Mouse (Mus musculus) hindbrain, postnatal 0 days (tissue): ENCODE measurements around the gene Denr. TPM values are rescaled to one million over a fixed set of nuclear protein-coding genes. Genes with fewer than 3 reads are reported as not detected.
A peak's percentile ranks its signal among the peaks of the same experiment; 100 is the strongest.

ENCODE experiments used
- ATAC-seq: fragments of 200-750 bp; cut with Nextera tagmentation; 2 replicates; pipeline ENCODE4 v1.8.0; 2017; ENCODE audit warnings: mild to moderate bottlenecking, moderate TSS enrichment, moderate library complexity
- DNase-seq: peaks from one replicate; pipeline ENCODE4 v3.0.0-alpha.2; 2015; ENCODE audit warnings: low spot score
- H3K27ac ChIP-seq: fragments of 300-500 bp; sonication (generic); 2 replicates; pipeline ENCODE4 v1.5.1; 2014; ENCODE audit warnings: mild to moderate bottlenecking
- H3K27me3 ChIP-seq: fragments of 300-500 bp; sonication (generic); 2 replicates; pipeline ENCODE4 v1.6.1; 2014; ENCODE audit warnings: low read length, mixed read lengths; ENCODE audit not compliant: insufficient read depth
- H3K36me3 ChIP-seq: fragments of 300-500 bp; sonication (generic); 2 replicates; pipeline ENCODE4 v1.6.1; 2014; ENCODE audit warnings: low read length, mixed read lengths; ENCODE audit not compliant: insufficient read depth
- H3K4me1 ChIP-seq: fragments of 300-500 bp; sonication (generic); 2 replicates; pipeline ENCODE4 v1.6.1; 2014; ENCODE audit warnings: antibody characterized with exemption, low read length, mixed read lengths; ENCODE audit not compliant: insufficient read depth
- H3K4me2 ChIP-seq: fragments of 300-500 bp; sonication (generic); 2 replicates; pipeline ENCODE4 v1.6.1; 2014; ENCODE audit warnings: low read depth, mild to moderate bottlenecking, low read length, moderate library complexity, mixed read lengths
- H3K4me3 ChIP-seq: fragments of 300-500 bp; sonication (generic); 2 replicates; pipeline ENCODE4 v1.5.1; 2014; ENCODE audit warnings: low read length
- H3K9ac ChIP-seq: fragments of 300-500 bp; sonication (generic); replicated peaks from 2 replicates; pipeline ENCODE4 v1.6.1; 2014; ENCODE audit warnings: mild to moderate bottlenecking, low read length, moderate library complexity, mixed read lengths
- H3K9me3 ChIP-seq: fragments of 300-500 bp; sonication (generic); 2 replicates; pipeline ENCODE4 v1.6.1; 2016; ENCODE audit warnings: low read length, mixed read lengths
- CTCF ChIP-seq: IDR thresholded peaks from 2 replicates; pipeline ENCODE4 v1.5.1; 2016; ENCODE audit warnings: antibody characterized with exemption, control low read depth, low read depth
- WGBS: fragments of 180-500 bp; shearing (Covaris S2); extraction: QIAGEN DNeasy Blood & Tissue Kit; methylation state at CpG from one replicate; pipeline ENCODE4 v1.1.7; 2014; 5-methylcytosine and 5-hydroxymethylcytosine counted together
- polyA plus RNA-seq: library from polyadenylated mRNA; unstranded; fragments of >200 nt; fragmentation: Nextera tagmentation; extraction: Ambion mirVana; gene quantifications from 2 replicates; pipeline ENCODE4 v1.2.1, GENCODE M21; 2015
- total RNA-seq: library from RNA; depleted of rRNA; stranded (reverse); fragments of >200 nt; gene quantifications from 2 replicates; pipeline ENCODE4 v1.2.3, GENCODE M21; 2014

Gene Denr
- total and polyA plus RNA-seq, 2 experiments from 2014 or later = 12.7 to 123 TPM

DNA sequence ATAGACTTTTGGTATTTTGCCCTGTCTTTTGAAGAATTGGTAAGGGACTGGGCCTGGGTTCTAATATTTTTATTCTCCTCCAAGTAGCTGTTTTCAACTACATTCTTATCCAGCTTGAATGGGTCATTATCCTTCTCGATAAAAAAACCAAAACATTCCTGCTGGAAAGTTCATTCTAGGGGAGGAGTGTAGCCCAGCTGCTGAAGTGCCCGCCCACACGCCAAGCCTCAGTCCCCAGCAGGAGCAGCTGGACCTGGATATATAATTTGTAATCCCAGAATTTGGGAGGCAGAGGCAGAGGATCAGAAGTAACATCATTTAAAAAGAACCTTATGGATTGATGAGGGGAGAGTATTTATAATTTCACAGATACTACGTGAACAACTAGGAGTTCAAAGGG, 39.6 kb downstream of the Denr start:
- TF ChIP-seq CTCF = no peak
- Histone ChIP-seq H3K4me1 (no peaks in the 10 kb centered on the region), H3K4me2 (no peak overlapping the region), H3K27ac (no peak overlapping the region), H3K36me3 (no peaks in the 10 kb centered on the region), H3K27me3 (no peaks in the 10 kb centered on the region), H3K4me3 (no peak overlapping the region), H3K9me3 (no peaks in the 10 kb centered on the region), H3K9ac (no peak overlapping the region)
- ATAC-seq (no peak), DNase-seq (no peak)
- 72% methylated on average over 4 of the region's 4 CpGs for WGBS

DNA sequence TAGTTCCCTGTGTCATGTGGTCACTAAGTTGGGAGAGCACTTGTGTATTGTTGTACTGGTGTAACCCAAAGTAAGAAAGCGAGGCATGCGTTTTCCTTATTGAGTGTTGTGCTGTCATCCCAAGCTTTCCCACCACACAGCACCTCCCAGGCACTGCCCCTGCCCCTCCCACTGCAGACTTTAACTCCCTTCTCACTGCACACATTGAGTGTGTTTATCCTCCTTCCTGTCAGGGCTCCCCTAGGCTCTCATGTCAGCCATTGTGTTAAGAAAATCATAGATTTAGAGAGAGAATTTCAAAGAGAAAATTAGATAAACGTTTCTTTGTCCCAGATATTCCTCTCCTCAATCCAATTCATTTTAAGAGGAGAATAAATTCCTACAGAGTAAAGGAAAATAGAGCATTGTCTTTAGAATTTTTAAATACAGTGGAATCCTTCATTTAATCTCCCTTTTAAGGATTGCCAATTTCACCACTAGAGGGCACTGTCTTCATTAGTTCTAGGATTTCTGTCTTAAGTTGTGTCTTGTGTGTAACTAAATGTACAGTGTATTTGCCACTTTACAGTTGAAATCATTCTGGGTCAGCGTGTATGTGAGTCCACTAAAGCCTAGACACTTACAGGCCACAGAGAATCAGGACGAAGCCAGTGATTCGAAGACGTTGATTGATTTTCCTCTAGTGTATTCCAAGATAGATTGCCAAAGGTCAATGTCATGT, 40.2 kb downstream of the Denr start:
- Histone ChIP-seq H3K36me3 (no peaks in the 10 kb centered on the region), H3K4me2 (no peak overlapping the region), H3K4me1 (no peaks in the 10 kb centered on the region), H3K27me3 (no peaks in the 10 kb centered on the region), H3K9ac (no peak overlapping the region), H3K4me3 (no peak overlapping the region), H3K27ac (no peak overlapping the region), H3K9me3 (no peaks in the 10 kb centered on the region)
- 50% methylated on average over 7 of the region's 7 CpGs for WGBS
- TF ChIP-seq CTCF = peak; percentile 79
- ATAC-seq (no peak), DNase-seq (peak; percentile 90)

DNA sequence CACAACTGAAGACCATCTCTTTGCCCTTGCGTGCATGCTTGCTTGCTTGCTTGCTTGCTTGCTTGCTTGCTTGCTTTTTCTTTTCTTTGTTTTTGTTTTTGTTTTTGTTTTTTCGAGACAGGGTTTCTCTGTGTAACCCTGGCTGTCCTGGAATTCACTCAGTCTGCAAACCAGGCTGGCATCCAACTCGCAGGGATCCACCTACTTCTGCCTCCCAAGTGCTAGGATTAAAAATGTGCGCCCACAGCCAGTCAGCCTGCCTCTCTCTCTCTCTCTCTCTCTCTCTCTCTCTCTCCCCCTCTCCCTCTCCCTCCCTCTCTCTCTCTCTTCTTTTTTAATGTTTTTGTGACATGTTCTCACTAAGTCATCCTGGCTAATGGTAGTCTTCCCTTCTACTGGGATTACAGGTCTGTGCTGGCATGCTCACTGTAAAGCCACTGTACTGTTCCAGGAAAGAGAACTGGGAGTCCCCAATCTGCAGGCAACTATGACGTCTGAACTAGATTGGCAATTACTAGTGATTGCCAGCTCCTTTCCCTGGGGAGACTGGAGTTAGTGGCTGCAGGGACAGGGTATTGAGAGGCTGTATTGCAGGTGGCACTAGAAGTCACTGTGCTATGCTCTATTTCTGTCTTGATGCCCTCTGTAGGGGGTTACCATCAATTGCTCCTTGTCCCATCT, 45.5 kb downstream of the Denr start:
- no peak overlapping the region for H3K4me3 ChIP-seq
- no peak for DNase-seq
- H3K36me3 ChIP-seq = no peaks in the 10 kb centered on the region
- no peak for TF ChIP-seq CTCF
- H3K4me2 ChIP-seq = no peak overlapping the region
- ATAC-seq = no peak
- no peak overlapping the region for H3K9ac ChIP-seq
- no peaks in the 10 kb centered on the region for H3K9me3 ChIP-seq
- H3K27me3 ChIP-seq = no peaks in the 10 kb centered on the region
- WGBS = 46% methylated on average over 5 of the region's 5 CpGs
- H3K4me1 ChIP-seq = no peaks in the 10 kb centered on the region
- no peak overlapping the region for H3K27ac ChIP-seq

DNA sequence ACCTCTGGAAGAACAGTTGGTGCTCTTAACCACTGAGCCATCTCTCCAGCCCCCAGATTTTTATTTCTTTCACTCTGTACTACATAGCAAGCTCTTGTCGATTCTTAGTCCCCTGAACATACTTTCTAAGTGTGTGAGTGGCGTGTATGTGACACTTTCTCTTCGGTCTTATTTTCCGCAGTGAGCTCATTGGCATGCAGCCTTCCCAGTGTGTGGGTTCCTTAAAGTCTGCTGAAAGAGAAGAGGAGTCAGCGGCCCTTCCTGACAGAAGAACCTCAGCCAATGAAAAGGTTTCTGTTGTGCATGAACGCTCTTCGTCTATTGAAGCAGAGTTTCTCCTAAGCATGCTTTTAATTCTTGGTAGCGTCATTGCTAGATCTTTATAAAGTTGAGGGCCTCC, 50.2 kb downstream of the Denr start:
- Histone ChIP-seq H3K4me1 (no peaks in the 10 kb centered on the region), H3K4me3 (no peak overlapping the region), H3K4me2 (no peak overlapping the region), H3K27ac (no peak overlapping the region), H3K9ac (no peak overlapping the region), H3K27me3 (no peaks in the 10 kb centered on the region), H3K36me3 (no peaks in the 10 kb centered on the region), H3K9me3 (no peaks in the 10 kb centered on the region)
- no peak for TF ChIP-seq CTCF
- DNase-seq (no peak), ATAC-seq (no peak)
- 75% methylated on average over 8 of the region's 8 CpGs for WGBS

DNA sequence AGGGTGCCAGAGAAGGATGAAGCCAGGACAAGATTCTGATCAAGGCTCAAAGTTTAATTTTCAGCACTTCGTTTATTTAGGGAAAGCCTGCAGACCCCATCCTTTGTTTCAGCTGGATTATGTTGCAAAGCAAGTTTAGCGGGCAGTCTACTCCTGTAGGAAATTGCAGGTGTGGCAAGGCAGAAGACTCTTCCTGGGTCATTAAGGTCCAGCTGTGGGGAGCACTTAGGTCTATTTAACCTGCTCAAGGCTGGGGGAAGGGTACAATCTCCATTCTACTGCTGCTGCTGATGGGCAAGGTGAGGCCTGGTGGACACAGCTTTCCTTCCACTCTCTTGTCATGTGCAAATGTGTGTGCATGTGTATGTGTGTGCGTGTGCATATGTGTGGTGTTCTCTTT, 52.0 kb downstream of the Denr start:
- no peak overlapping the region for H3K9ac ChIP-seq
- no peak overlapping the region for H3K4me3 ChIP-seq
- 91% methylated on average over 3 of the region's 3 CpGs for WGBS
- no peak overlapping the region for H3K27ac ChIP-seq
- H3K4me2 ChIP-seq = no peak overlapping the region
- H3K9me3 ChIP-seq = no peaks in the 10 kb centered on the region
- ATAC-seq (no peak), DNase-seq (no peak)
- no peaks in the 10 kb centered on the region for H3K4me1 ChIP-seq
- H3K27me3 ChIP-seq = no peaks in the 10 kb centered on the region
- H3K36me3 ChIP-seq = no peaks in the 10 kb centered on the region
- TF ChIP-seq CTCF = no peak

DNA sequence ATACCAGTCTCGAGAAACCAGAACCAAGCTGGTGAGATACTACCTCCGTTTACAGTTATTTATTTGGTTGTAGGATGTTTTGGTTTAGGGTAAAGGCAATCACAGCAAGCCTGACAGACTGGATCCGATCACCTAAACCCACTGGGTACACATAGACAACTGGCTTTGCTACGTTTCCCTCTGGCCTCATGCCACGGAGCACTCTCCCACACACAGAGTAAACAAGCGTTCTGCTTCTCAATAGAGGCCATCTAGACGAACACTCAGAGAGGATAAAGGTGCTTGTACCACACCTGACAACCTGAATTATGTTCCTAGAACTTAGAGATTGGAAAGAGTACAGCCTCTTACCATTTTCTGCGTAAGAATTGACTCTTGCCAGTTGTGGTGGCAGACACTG, 53.2 kb downstream of the Denr start:
- no peak overlapping the region for H3K4me2 ChIP-seq
- H3K27ac ChIP-seq = no peak overlapping the region
- H3K27me3 ChIP-seq = no peaks in the 10 kb centered on the region
- no peak overlapping the region for H3K4me3 ChIP-seq
- WGBS = 73% methylated on average over 8 of the region's 8 CpGs
- H3K4me1 ChIP-seq = no peaks in the 10 kb centered on the region
- no peaks in the 10 kb centered on the region for H3K9me3 ChIP-seq
- no peak for TF ChIP-seq CTCF
- no peaks in the 10 kb centered on the region for H3K36me3 ChIP-seq
- ATAC-seq = no peak
- no peak for DNase-seq
- no peak overlapping the region for H3K9ac ChIP-seq

DNA sequence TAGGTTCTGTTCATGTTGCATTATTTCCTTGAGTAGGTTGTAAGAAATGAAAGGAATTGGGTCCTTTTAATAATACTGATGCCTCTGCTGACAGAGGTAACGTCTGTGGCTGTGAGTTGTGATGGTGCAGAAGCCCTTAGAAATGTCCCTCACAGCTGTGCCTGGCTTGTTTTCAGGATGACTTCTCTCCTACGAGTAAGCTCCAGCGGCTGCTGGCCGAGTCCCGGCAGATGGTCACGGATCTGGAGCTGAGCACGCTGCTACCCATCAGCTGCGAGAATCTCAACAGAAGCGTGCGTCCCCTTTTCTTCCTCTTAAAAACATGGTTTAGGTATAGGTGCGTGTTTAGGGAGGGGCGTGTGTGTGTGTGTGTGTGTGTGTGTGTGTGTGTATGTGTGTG, 54.1 kb downstream of the Denr start:
- H3K9me3 ChIP-seq = no peaks in the 10 kb centered on the region
- H3K4me2 ChIP-seq = no peak overlapping the region
- no peak for TF ChIP-seq CTCF
- no peak overlapping the region for H3K27ac ChIP-seq
- H3K4me1 ChIP-seq = no peaks in the 10 kb centered on the region
- H3K4me3 ChIP-seq = no peak overlapping the region
- ATAC-seq (no peak), DNase-seq (peak; percentile 43)
- 70% methylated on average over 12 of the region's 12 CpGs for WGBS
- no peaks in the 10 kb centered on the region for H3K36me3 ChIP-seq
- H3K27me3 ChIP-seq = no peaks in the 10 kb centered on the region
- no peak overlapping the region for H3K9ac ChIP-seq
